Mouse (Mus musculus) G1E (cell line): ENCODE measurements around the gene Rps27l.

Experiments
- CTCF ChIP-seq: IDR thresholded peaks from 2 replicates; pipeline ENCODE4 v1.5.1; 2012; ENCODE audit warnings: low read depth, low read length, inconsistent platforms, mixed read lengths
- GATA1 ChIP-seq: IDR thresholded peaks from 2 replicates; pipeline ENCODE4 v1.6.1; 2012; ENCODE audit warnings: borderline replicate concordance, low read length, inconsistent platforms, mixed read lengths
- POLR2AphosphoS5 ChIP-seq: IDR thresholded peaks from 2 replicates; pipeline ENCODE4 v1.6.1; 2012; ENCODE audit warnings: low read depth, low read length, inconsistent platforms; ENCODE audit not compliant: insufficient replicate concordance
- TAL1 ChIP-seq: conservative IDR thresholded peaks from 2 replicates; pipeline ENCODE4 v1.6.1; 2012; ENCODE audit warnings: low read depth, low read length, inconsistent platforms, mixed read lengths

- TF ChIP-seq CTCF (no peak), TAL1 (no peak), GATA1 (no peak), POLR2AphosphoS5 (no peak)
Measured at GRCm38 (mm10) chr9:66988198-66988887, 42.5 kb downstream of the Rps27l start.
